Mouse (Mus musculus): Measurements from ENCODE around the gene Plekha4.
A peak's percentile ranks its signal among the peaks of the same experiment; 100 is the strongest.

Plekha4 gene

DNA sequence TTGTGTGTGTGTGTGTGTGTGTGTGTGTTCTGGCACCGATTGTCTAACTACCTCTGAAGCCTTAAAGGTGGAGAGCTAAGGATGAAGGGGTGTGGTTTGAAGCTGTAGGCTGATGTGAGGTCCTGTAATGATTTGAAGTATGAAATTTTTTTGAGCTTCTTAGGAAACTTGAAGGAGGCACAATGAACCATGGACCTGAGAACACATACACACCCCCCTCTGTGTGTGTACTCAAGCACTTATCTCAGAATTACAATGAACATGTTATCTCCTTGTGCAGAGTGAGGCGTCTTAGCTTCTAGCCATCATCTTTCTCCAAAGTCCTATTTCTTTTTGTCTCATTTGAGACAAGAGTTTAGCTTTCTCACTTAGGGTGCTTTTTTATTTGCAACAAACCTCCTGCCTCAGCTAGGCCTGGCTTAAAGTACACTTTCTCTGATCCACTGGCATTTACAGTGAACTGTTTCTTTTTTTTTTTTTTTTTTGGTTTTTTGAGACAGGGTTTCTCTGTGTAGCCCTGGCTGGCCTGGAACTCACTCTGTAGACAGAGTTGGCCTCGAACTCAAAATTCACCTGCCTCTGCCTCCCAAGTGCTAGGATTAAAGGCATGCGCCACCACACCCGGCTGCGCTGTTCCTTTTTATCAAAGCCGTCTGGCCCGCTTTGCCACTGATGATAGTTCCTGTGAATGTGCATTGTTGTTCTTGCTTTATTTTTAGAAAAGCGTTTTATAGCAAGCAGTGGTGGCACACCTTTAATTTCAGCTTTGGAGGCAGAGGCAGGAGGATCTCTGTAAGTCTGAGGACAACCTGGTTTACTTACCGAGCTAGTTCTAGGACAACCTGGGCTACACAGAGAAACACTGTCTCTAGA, 42.7 kb downstream of the Plekha4 start:
- no peak for DNase-seq (ENCODE audit: low spot score in 2 of 2)

DNA sequence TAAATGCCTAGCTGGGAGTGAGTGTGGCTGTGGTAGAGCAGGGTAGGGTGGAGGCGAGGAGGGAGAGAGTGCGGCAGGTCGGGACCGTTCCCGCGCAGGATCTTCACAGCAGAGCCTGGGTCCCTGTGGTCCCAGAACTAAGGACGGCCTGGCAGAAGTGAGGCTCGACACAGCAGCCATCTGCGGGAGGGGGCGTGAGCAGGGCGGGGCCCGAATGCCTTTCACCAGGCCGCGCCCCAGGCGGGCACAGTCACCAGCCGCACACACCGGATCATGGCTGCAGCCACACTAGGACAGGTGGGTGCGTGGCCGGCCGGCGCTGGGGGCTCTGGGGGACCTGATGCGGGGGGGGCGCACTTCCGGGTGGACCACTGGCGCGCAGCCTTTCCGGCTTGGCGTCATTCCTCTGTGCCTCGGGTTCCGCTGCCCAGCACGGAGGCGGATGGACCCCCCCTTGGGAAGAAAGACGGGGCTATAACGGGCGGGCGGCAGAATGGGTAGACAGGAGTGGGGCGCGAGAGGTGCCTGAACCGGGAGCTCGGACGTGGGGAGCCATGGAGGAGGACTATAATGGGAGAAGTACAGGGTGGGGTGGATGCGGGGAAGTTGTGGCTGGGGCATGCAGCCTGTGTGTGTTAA, 44.1 kb downstream of the Plekha4 start, which contains the start of gene Bcat2:
Gene Bcat2, plus strand, starts transcription at position 51 of the 639 bp plus-strand sequence.
- peak; percentile 70 to 75 for DNase-seq (ENCODE audit: low spot score in 2 of 2)

DNA sequence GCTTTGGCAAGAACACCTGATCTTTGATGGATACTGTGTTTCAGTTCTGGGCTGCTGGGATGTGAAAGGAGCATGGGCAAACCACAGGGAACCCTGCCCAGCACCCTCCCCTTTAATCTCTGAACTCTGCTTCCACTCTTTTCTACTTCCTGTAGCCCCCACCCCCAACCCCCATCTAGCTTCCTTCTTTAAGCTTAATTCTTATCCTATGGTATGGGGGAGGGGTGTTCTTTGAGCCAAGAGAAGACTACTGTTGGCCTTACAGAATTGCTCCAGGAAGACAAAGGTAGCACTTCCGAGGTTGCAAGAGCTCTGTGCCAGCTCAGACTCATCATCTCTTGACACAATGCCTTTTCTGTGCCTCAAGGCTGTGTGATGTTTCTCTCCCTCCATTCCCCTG, 45.8 kb downstream of the Plekha4 start:
- DNase-seq (ENCODE audit: low spot score in 2 of 2), result no peak

DNA sequence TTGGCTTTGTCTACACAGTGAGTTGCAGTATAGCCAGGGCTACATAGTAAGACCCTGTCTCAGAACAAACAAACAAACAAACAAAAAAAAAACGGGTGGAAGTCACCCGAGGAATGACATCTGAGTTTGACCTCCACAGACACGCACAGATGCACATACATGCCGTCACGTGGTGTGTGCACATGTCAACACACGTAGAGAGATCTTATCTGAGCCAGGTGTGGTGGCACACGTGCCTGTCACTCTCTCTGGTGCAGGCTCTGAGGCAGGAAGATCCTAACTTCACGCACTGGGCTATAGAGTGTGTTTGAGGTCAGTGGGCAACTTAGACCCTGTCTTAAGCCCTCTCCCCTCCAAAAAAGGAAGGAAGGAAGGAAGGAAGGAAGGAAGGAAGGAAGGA, 47.8 kb downstream of the Plekha4 start:
- no peak for DNase-seq (ENCODE audit: low spot score in 2 of 2)

DNA sequence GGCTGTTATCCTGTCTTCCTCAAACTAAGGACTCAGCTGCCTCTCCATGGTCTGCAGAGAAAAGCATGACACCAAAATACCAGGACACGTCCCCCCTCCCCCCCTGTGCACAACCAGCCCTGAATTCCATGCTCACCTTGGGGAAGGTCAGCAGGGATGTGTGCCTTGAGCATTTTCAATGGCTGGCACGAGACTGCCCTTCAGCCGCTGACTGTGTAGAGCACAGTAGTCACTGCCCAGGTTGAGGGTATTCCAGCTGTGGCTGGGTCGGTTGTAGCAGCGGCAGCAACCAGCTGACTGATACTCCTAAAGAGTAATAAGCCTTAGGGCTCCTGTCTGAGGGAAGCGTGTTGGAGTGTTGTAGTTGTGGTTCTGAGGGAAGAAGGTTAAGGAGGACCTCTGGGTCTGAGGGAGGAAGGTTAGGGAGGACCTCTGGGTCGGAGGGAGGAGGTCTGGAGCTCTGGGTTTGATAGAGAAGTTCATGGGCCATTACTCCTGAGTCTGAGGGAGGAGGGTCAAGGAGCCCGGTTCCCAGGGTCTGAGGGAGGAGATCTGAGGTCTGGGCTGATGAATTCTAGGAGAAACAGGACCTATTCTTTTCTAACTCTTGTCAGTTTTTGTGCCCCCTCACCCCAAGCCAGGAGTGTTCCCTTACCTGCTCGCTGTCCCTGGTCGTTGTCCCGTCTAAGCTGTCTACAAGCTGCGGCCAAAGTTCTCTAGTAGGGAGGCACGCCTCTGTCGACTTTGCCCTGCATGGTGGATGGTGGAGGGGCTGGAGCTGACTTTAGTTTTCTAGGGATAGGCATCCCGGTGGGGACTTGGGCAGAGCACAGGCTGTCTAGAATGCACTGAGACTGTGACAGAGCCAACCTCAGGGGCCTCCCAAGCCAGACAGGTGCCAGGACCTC, 48.6 kb downstream of the Plekha4 start:
- no peak for DNase-seq (ENCODE audit: low spot score in 2 of 2)

DNA sequence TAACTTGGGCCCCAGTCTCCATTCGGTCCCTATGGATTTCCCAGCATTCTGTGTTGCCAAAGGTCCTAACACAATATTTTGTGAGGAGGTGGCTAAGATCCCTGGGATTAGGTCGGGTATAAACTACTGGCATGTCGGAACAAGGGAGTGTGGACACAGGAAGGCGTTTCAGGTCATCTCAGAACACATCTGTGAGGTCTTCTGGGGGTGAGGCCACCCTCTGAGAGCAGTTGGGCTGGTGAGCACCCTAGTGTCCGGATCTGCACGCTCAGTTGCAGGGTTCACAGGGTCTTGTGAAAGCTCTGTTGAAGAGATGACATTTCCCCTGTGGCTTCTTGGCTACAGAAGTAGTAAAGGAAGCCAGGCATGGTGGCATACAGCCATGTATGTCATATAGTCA, 59.8 kb downstream of the Plekha4 start:
- DNase-seq (ENCODE audit: low spot score in 2 of 2), result no peak

DNA sequence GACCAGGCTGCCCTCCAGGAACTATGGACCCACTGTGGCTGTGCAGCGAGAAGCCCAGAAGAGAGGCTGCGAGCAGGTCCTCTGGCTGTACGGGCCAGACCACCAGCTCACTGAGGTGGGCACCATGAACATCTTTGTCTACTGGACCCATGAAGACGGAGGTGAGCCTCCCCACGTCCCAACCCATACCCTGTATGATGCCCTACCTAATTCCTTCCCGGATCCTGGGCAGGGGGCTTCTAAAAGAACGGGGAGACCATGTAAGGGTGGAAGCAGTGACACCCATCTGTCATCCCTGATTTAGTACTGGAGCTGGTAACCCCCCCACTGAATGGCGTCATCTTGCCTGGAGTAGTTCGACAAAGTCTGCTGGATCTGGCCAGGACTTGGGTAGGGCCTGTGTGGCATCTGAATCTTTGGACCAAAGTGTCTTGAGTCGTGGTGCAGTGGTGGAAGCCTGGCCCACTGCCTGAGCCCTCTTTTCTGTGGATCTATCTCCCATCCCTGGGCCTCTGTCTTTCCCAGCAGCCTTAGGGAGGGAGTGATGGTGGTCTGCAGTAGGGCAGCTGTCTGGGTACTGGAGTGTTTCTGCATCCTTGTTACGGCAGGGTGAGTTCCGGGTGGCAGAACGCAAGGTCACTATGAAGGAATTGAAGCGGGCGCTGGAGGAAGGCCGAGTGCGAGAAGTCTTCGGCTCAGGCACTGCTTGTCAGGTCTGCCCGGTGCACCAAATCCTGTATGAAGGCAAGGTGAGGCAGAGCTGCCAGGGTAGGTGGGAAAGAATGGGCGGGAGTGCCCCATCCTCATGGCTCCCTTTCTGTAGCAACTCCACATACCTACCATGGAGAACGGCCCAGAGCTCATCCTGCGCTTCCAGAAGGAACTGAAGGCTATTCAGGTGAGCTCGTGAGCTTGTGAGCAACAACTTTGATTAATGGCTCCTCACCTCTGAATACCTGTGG, 61.8 kb downstream of the Plekha4 start:
- DNase-seq (ENCODE audit: low spot score in 2 of 2), result no peak

DNA sequence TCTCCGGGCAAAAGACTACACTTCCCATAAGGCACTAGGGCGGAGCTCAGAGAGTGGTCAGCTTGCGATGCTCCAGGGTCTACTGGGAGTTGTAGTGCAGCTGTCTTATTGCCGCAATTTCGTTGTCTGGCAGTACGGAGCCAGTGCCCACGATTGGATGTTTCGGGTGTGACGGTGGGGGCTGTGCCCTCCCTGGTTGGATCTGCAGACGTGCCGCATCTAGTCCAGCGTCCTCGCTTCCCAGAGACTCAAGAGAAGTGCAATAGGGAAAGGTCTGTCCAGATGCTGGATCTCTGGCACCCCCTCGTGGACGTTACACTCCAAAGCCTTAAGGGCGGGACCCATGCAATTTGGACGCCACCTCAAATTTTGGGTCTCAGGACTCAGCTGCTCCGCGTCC, 63.0 kb downstream of the Plekha4 start:
- peak; percentile 84 to 91 for DNase-seq (ENCODE audit: low spot score in 2 of 2)

DNA sequence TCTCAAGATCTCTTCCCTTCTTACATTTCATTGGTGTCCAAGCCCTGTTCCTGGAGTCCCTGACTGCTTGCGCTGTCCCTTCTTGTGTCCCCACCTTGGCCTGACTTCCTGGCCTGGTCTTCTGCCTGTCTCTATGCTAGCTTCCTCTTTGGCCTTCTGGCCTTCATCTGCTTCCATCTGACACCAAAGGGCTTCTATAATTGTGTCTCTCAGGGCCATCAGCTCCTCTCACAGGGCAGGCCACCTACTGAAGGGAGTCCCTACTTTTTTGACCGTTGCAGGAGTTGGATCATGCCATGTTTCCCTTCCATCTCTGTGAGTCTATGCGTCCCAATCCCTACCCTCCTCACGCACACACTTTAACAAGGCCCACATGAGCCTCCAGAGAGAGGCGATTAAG, 63.8 kb downstream of the Plekha4 start:
- DNase-seq (ENCODE audit: low spot score in 2 of 2), result no peak

DNA sequence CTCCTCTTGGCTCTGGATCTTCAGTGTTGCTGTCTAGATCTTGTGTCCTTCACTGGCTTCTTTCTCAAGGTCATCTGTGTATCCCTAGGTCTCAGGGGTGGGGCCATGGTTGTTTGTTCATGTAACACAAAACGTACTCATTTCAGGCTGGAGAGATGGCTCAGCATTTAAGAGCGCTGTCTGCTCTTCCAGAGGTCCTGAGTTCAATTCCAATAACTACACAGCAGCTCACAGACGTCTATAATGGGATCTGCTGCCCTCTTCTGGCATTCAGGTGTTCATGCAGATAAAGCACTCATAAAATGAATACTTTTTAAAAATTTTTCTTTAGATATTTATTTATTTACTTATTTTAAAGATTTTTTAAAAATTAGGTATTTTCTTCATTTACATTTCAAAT, 64.7 kb downstream of the Plekha4 start:
- DNase-seq (ENCODE audit: low spot score in 2 of 2), result no peak

DNA sequence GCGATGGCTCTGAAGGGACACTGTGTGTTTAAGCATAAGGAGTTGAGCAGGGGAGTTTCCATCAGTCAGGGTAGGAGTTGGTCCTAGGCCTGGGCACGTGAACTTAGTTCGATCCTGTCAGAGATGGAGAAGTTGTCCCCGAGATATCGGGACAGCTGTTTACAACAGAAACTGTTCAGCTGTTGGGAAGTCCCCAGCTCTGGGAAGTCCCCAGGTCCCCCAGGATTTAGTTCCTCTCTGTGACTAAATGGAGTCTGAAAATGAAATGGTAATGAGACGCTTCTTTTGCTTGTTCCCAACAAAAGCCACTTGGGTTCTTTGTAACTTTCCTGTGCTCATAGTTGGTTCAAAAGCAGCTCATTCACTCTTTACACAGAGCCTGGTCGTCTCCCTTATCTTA, 65.8 kb downstream of the Plekha4 start:
- DNase-seq (ENCODE audit: low spot score in 2 of 2), result no peak

DNA sequence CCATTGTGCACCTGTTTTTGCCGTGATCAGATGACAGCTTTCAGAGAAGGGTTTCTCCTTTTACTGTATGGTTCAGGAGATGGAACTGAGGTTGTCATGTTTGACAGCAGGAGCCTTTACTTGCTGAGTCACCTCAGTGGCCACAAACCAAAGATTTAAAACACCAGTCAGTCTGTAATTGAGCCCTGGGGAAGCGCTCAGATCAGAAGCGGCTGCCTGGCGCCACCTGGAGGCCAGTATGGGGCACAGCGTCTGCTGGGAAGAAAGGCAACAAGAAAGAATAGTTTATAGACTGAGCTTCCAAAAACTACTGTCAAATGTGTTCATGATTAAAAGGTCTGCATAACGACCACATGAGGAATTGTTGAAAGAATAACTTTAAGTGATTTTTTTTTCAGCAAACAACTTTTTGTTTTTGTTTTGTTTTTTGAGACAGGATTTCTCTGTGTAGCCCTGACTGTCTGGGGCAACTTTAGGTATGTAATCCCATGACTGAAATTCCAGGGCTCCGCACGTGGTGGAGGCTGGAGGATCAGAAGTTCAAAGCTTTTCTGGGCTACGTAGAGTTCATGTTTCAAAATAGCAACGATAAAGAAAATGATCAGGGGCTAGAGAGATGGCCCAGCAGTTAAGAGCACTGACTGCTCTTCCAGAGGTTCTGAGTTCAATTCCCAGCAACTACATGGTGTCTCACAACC, 67.1 kb downstream of the Plekha4 start:
- DNase-seq (ENCODE audit: low spot score in 2 of 2), result peak in 1 of 2 experiments; percentile 59

DNA sequence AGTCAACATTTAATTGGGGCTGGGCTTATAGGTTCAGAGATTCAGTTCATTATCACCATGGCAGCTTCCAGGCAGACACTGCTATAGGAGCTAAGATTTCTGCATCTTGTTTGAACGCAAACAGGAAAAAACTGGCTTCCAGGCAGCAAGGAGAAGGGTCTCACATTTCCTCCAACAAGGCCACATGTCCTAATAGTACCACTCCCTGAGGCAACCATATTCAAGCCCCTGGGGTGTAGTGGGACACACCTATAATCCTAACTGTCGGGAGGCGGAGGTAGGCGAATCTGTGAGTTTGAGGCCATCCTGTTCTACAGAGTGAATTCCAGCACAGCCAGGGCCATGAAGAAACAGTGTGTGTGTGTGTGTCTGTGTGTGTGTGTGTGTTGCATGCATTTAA, 69.0 kb downstream of the Plekha4 start:
- DNase-seq (ENCODE audit: low spot score in 2 of 2), result no peak

DNA sequence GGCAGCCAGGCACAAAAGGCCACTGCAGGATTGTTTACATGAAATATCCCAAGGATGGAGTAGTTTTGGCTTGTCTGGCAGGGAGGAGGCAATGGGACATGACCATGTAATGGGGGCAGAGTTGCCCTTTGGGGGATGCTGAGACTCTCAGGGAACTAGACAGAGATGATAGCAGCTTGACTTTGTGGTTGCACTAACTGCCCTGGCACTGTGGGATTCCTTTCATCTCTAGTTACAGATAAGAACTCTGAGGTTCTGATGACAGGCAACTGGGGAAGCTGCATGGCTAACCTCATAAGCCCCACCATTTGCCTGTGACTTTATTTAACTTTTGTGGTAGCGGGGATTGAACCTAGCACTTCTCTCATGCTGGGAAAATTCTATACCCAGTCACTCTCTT, 70.0 kb downstream of the Plekha4 start:
- DNase-seq (ENCODE audit: low spot score in 2 of 2), result no peak

DNA sequence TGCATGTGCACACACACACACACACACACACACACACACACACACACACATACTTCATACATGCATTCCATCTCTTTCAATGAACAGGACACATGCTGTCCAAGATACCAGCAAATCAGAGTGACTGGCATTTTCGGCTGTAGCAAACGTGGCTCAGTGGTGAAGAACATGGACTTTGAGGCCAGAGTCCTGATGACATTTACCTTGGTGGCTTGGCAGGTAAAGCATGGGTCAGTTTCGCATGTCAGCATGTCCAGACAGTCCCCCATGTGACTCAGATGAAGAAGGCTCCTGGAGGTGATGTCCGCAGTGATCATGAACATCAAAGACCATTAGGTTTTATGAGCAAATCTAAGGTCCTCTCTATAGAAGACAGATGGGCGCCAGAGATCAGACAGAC, 70.9 kb downstream of the Plekha4 start:
- DNase-seq (ENCODE audit: low spot score in 2 of 2), result no peak

DNA sequence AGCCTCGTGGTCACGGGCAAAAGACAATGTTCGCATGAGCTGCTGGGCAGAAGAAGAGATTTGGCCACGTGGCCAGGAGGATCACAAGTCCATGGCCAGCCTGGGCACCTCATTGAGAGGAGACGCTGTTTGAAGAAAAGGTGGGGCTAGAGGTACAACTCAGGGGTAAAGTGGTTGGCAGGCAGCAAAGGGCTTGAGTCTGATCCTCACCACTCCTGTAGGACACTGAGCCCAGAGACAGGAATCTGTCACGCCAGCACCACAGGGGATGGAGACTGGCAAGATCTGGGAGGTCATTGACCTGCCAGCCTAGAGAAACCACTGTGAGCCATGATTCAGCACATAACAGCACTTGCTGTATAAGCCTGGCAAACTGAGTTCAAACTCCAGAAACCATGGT, 71.4 kb downstream of the Plekha4 start:
- DNase-seq (ENCODE audit: low spot score in 2 of 2), result no peak

DNA sequence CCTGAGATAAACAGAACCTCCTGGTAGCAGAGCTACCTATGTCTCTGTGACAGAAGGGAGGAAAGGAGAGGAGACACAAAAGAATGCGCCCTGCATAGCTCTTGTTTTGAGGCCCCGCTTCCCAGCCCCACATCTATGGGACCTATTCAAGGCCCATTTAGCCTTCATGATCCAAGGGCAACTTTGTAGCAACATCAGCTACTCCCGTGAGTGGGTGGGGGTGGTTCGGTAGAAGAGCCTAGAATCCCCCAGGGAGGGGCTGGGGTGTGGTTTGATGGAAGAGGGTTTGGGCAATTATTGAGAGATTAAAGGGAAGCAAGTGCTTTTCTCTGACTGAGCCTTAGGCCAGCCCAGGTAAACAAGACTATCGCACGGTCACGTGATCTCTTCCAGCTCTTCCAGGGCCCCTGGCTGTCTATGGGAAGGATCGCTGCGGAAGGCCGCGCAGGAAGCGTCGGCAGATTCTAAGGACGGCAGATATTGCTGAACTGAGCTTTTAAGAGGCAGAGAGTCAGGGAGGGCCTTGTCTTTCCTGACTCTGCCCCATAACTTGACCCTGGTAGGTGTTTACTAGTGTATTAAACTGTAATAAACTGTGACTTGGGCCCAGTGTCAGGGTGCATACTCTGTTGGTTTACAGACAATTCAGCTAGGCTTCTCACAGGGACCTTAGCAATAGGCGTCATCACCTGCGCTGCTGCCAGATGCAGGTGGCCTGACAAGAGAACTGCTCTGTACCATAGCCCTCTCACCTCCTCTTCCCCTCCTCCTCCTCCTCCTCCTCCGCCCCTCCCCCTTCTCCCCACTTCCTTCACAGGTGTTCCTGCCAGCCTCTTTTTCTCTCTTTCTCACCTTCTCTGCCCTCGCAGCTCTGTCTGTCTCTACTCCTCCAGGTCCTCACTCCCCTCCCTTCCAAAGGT, 73.1 kb downstream of the Plekha4 start:
- DNase-seq (ENCODE audit: low spot score in 2 of 2), result no peak
